Mouse (Mus musculus) leukemia stem cell, adult 10-12 weeks (primary cell): ENCODE measurements around the gene Tmem87b. TPM values are rescaled to one million over a fixed set of nuclear protein-coding genes. Genes with fewer than 3 reads are reported as not detected.

Experiments used
- polyA plus RNA-seq: library from polyadenylated mRNA; stranded (reverse); fragments of >175 nt; gene quantifications from 2 replicates; pipeline ENCODE4 v1.2.3, GENCODE M21; 2012; ENCODE audit warnings: low replicate concordance

The Tmem87b gene
- 1.9 and 3.7 TPM in 2 replicates for polyA plus RNA-seq

DNA sequence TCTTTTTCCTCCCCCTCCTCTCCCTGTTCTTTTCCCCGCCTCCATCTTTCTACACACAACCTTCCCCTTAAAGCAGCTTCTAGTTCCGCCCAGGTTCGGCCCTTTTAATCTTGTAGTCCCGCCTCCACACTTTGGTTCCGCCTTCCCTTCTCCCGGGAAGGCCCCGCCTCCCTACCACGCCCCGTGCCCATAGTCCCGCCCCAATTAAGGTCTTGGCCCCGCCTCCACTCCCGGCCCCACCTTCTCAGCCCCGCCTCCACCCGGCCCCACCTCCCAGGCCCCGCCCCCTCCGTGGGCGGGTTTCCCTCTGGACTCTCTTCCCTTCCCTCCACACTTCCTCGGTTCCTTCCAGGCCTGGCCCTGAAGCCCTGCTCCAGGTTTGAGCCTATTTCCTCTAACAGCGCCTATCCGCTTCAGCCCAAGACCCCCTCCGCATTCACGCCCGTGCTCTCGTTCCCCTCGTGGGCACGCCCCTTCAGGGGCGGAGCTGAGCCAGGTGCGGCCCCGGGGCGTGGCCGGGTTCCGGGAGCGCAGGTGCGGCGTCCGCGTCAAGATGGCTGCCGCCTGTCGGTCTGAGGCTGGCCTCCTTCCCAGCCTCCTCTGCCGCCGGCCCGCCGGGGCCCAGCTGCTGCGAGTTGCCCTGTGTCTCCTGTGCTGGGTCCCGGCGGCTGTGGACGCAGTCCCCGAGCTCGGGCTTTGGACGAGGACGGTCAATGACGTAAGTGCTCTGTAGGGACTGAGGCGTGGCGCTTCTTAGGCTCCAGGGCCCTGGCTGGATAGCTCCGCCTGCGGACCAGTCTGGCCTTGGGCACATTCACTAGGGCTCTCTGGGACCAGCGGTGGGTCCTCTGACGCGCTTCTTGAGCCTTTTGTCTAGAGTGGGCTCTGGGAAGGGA lies at the start of gene Tmem87b:
TSS of gene Tmem87b (plus strand) at position 333 of the 896 bp plus-strand sequence.

GRCm38 (mm10) chr2:128862636-128863035 lies 44.7 kb downstream of the Tmem87b start, which contains the start of gene Fbln7:
Gene Fbln7 (plus strand): TSS chr2:128862981.

Other genes with a start within 250 kb of the Tmem87b start
- gene Spdye4c, start 226.9 kb upstream of the Tmem87b start, polyA plus RNA-seq, result not detected in 2 replicates
- gene Anapc1, start 130.7 kb upstream of the Tmem87b start, polyA plus RNA-seq, result 44.5 and 128 TPM in 2 replicates
- 0.98 and 3.9 TPM in 2 replicates for gene Mertk, start 119.2 kb upstream of the Tmem87b start, polyA plus RNA-seq
- gene Fbln7, start 44.9 kb downstream of the Tmem87b start, polyA plus RNA-seq, result not detected in 2 replicates
- gene Zc3h8, start 126.0 kb downstream of the Tmem87b start, polyA plus RNA-seq, result 0.28 TPM in 1 of 2 replicates, not detected in the other
- gene Zc3h6, start 149.3 kb downstream of the Tmem87b start, polyA plus RNA-seq, result 6.3 and 8.7 TPM in 2 replicates
- 4.6 and 5.4 TPM in 2 replicates for gene Gm10762, start 149.6 kb downstream of the Tmem87b start, polyA plus RNA-seq
- gene Vinac1, start 230.1 kb downstream of the Tmem87b start, polyA plus RNA-seq, result not detected in 2 replicates
- 0.56 and 0.69 TPM in 2 replicates for gene Ttl, start 247.8 kb downstream of the Tmem87b start, polyA plus RNA-seq